Mouse (Mus musculus) erythroid progenitor cell, adult 5-6 weeks (primary cell): ENCODE measurements around the gene Gm4756. TPM values are rescaled to one million over a fixed set of nuclear protein-coding genes. Genes with fewer than 3 reads are reported as not detected.

Experiments used
- ATAC-seq: replicated peaks from 2 replicates; pipeline ENCODE4 v1.8.0; 2016; ENCODE audit warnings: moderate number of reproducible peaks, mild to moderate bottlenecking, moderate TSS enrichment, inconsistent platforms; ENCODE audit not compliant: poor library complexity, low FRiP score, severe bottlenecking
- total RNA-seq, 2 experiments: library from RNA; stranded (forward) in 1 of 2; stranded (reverse) in 1 of 2; fragments of 150-400 nt in 1 of 2; fragments of 186-747, 209-891 nt in 1 of 2; gene quantifications; 2 replicates each; pipeline versions ENCODE4 v1.2.3 to v1.2.4; 2015 to 2017; ENCODE audit warnings: low replicate concordance in 2 of 2

The Gm4756 gene
- total RNA-seq, 2 experiments from 2014 or later, result not detected

GRCm38 (mm10) chr12:72533986-72534385, 115.5 kb downstream of the Gm4756 start:
- ATAC-seq, result no peak

GRCm38 (mm10) chr12:72532303-72532702, 117.2 kb downstream of the Gm4756 start:
- no peak for ATAC-seq

Other genes starting within 250 kb of the Gm4756 start
- gene Rtn1, start 240.6 kb downstream of the Gm4756 start, total RNA-seq (2015; ENCODE audit: low replicate concordance), result 1.3 TPM in 1 of 2 replicates, not detected in the other
- not detected in 2 replicates for gene Rtn1, start 240.6 kb downstream of the Gm4756 start, total RNA-seq (2017; ENCODE audit: low replicate concordance)
- not detected in 2 replicates for gene Lrrc9, start 207.8 kb downstream of the Gm4756 start, total RNA-seq (2015; ENCODE audit: low replicate concordance)
- gene Lrrc9, start 207.8 kb downstream of the Gm4756 start, total RNA-seq (2017; ENCODE audit: low replicate concordance), result not detected in 2 replicates
- 0.36 TPM in 1 of 2 replicates, not detected in the other for gene Pcnx4, start 113.3 kb downstream of the Gm4756 start, total RNA-seq (2015; ENCODE audit: low replicate concordance)
- 0.26 and 0.53 TPM in 2 replicates for gene Pcnx4, start 113.3 kb downstream of the Gm4756 start, total RNA-seq (2017; ENCODE audit: low replicate concordance)
- gene Dhrs7, start 15.2 kb upstream of the Gm4756 start, total RNA-seq (2015; ENCODE audit: low replicate concordance), result 10.5 and 15.1 TPM in 2 replicates
- 8.8 and 23.2 TPM in 2 replicates for gene Dhrs7, start 15.2 kb upstream of the Gm4756 start, total RNA-seq (2017; ENCODE audit: low replicate concordance)
- gene Ppm1a, start 107.8 kb upstream of the Gm4756 start, total RNA-seq (2015; ENCODE audit: low replicate concordance), result 35.3 and 39.0 TPM in 2 replicates
- gene Ppm1a, start 107.8 kb upstream of the Gm4756 start, total RNA-seq (2017; ENCODE audit: low replicate concordance), result 59.6 and 85.5 TPM in 2 replicates